24 mouse cellular contexts compared by ENCODE assay signal in genomic region chrX:73782227-73782626, GRCm38 (mm10). TPM values are rescaled to one million over a fixed set of nuclear protein-coding genes. Genes with fewer than 3 reads are reported as not detected.
DNase-seq lines count a peak whose midpoint lies in the region; ATAC-seq and TF ChIP-seq lines count a peak whose summit lies in the region.
"Had no signal": no experiment of that assay in that cellular context is flagged by ENCODE, and none has a peak within 500 bp of the region (broad histone marks: within the 10 kb centered on the region; RNA-seq: fewer than 3 reads in every experiment).

No protein-coding gene starts in this region.

- in situ Hi-C loops in CH12.LX (cut with MboI; ENCODE audit: low pct_ligation_motif_present, low pct_unique_long_range_greater_than_20kb, low sequenced_read_pairs): loop anchor here (25.0 kb wide), 1 partner anchor 605 kb away; the partner anchor contains the start of genes Fam3a and Ikbkg

- H3K79me2 ChIP-seq in CH12.LX (replicated peaks; ENCODE audit: control insufficient read depth, extremely low read depth, insufficient read depth, poor library complexity, severe bottlenecking): peaks cover 47% of the 10 kb centered on the region

- no peak for ATAC-seq in forebrain, embryonic 11.5 days (replicated peaks; ENCODE audit: low FRiP score)
- no peak for ATAC-seq in forebrain, postnatal 0 days
- ATAC-seq: forebrain, embryonic 14.5 days; hindbrain, embryonic 16.5 days; intestine, embryonic 15.5 days; Patski had no signal

- H3K9me3 ChIP-seq in forebrain, embryonic 11.5 days (ENCODE audit: control insufficient read depth, low read length): no peaks in the 10 kb centered on the region
- H3K9me3 ChIP-seq in forebrain, postnatal 0 days (ENCODE audit: low read length): no peaks in the 10 kb centered on the region
- no peaks in the 10 kb centered on the region for H3K9me3 ChIP-seq in CH12.LX (replicated peaks; ENCODE audit: low read length)
- H3K9me3 ChIP-seq: G1E; heart, embryonic 10.5 days; heart, embryonic 13.5 days; hindbrain, embryonic 13.5 days; intestine, embryonic 15.5 days had no signal

- TF ChIP-seq RAD21 in CH12.LX (IDR thresholded peaks at IDR 0.05; ENCODE audit: low read depth, low read length): no peak

- peak; percentile 53 for TF ChIP-seq EP300 in CH12.LX (IDR thresholded peaks at IDR 0.05; ENCODE audit: low read length)

- H3K27ac ChIP-seq in forebrain, embryonic 11.5 days (ENCODE audit: low read depth, low read length): no peak overlapping the region
- H3K27ac ChIP-seq in forebrain, postnatal 0 days (ENCODE audit: low read depth, low read length): no peak overlapping the region
- H3K27ac ChIP-seq in CH12.LX (ENCODE audit: insufficient read depth, low read depth): peak overlapping the region; percentile 54
- H3K27ac ChIP-seq in brown adipose tissue, adult 24 weeks (replicated peaks; ENCODE audit: low read depth, low read length): 0 out of 2 replicates have a peak overlapping the region, but pooled peaks have one; percentile 9
- no peak overlapping the region for H3K27ac ChIP-seq in layer of hippocampus, adult 2 months
- H3K27ac ChIP-seq: forebrain, embryonic 10.5 days; heart, adult 2 months; heart, embryonic 10.5 days; heart, embryonic 13.5 days; hindbrain, embryonic 13.5 days; intestine, embryonic 15.5 days had no signal

- no peak overlapping the region for H3K9ac ChIP-seq in forebrain, embryonic 11.5 days (ENCODE audit: low read length)
- H3K9ac ChIP-seq in forebrain, postnatal 0 days: no peak overlapping the region
- H3K9ac ChIP-seq in CH12.LX (ENCODE audit: insufficient read depth, low read depth): no peak overlapping the region
- H3K9ac ChIP-seq: heart, embryonic 13.5 days; hindbrain, embryonic 13.5 days; intestine, embryonic 15.5 days had no signal

- H3K4me3 ChIP-seq in forebrain, embryonic 11.5 days (ENCODE audit: low read depth, low read length): no peak overlapping the region
- H3K4me3 ChIP-seq in forebrain, postnatal 0 days (ENCODE audit: low read depth, low read length): no peak overlapping the region
- H3K4me3 ChIP-seq in CH12.LX (replicated peaks in 1 of 3; ENCODE audit: low read depth in 2 of 3, low read length in 2 of 3, poor library complexity in 1 of 3): no peak overlapping the region
- no peak overlapping the region for H3K4me3 ChIP-seq in brown adipose tissue, adult 24 weeks (ENCODE audit: insufficient read depth, low read depth, low read length)
- H3K4me3 ChIP-seq in layer of hippocampus, adult 2 months: no peak overlapping the region
- H3K4me3 ChIP-seq: forebrain, embryonic 10.5 days; heart, adult 2 months; heart, embryonic 10.5 days; heart, embryonic 13.5 days; hindbrain, embryonic 13.5 days; intestine, embryonic 15.5 days had no signal

- H3K36me3 ChIP-seq in forebrain, embryonic 11.5 days (ENCODE audit: control insufficient read depth, insufficient read depth, low read length): no peaks in the 10 kb centered on the region; the same call in 1 of the 2 replicates
- peaks cover 4% of the 10 kb centered on the region; the same call in 1 of the 2 replicates for H3K36me3 ChIP-seq in forebrain, postnatal 0 days (ENCODE audit: insufficient read depth)
- H3K36me3 ChIP-seq in CH12.LX (replicated peaks in 1 of 2; ENCODE audit: control insufficient read depth in 1 of 2, insufficient read depth in 1 of 2, low read length in 1 of 2): peaks cover 51 to 62% of the 10 kb centered on the region in 2 experiments
- H3K36me3 ChIP-seq: intestine, embryonic 15.5 days had no signal

- H3K27me3 ChIP-seq in forebrain, embryonic 11.5 days (ENCODE audit: control insufficient read depth, insufficient read depth, low read length): no peaks in the 10 kb centered on the region
- no peaks in the 10 kb centered on the region for H3K27me3 ChIP-seq in forebrain, postnatal 0 days (ENCODE audit: insufficient read depth, low read length)
- H3K27me3 ChIP-seq in CH12.LX (replicated peaks): no peaks in the 10 kb centered on the region
- H3K27me3 ChIP-seq: heart, embryonic 13.5 days; hindbrain, embryonic 13.5 days; intestine, embryonic 15.5 days; Patski had no signal

- H3K4me1 ChIP-seq in forebrain, embryonic 11.5 days (replicated peaks; ENCODE audit: control insufficient read depth, insufficient read depth, low read length): no peaks in the 10 kb centered on the region
- H3K4me1 ChIP-seq in forebrain, postnatal 0 days (ENCODE audit: insufficient read depth): peaks cover 14% of the 10 kb centered on the region; the same call in 1 of the 2 replicates
- H3K4me1 ChIP-seq in CH12.LX (ENCODE audit: control insufficient read depth in 1 of 2, insufficient read depth in 2 of 2): peaks cover 10 to 41% of the 10 kb centered on the region in 2 experiments
- peaks cover 2% of the 10 kb centered on the region; the same call in 1 of the 2 replicates for H3K4me1 ChIP-seq in brown adipose tissue, adult 24 weeks (ENCODE audit: control insufficient read depth, insufficient read depth, insufficient read length, low read length)
- H3K4me1 ChIP-seq: intestine, embryonic 15.5 days had no signal

- dilution Hi-C loops in CH12.LX (cut with MboI; ENCODE audit: extremely low pct_ligation_motif_present, extremely low pct_unique_long_range_greater_than_20kb, low sequenced_read_pairs): no loop called here

- DNase-seq in forebrain, embryonic 11.5 days (ENCODE audit: low spot score): peak; percentile 11
- no peak for DNase-seq in forebrain, postnatal 0 days
- no peak for DNase-seq in CH12.LX (ENCODE audit: extremely low read depth)
- DNase-seq in kidney, postnatal 10 days: no peak
- no peak for DNase-seq in layer of hippocampus, adult 2 months (ENCODE audit: low spot score in 2 of 2)
- DNase-seq: adrenal gland, postnatal 10 days; adrenal gland, postnatal 36 days; cerebellum, adult 18-20 months; cerebellum, adult 9-10 months; cerebellum, postnatal 14 days; gastrocnemius, postnatal 25 days; heart, adult 2 months; heart, postnatal 14 days had no signal

- no peak for TF ChIP-seq POLR2A in CH12.LX (IDR thresholded peaks at IDR 0.05; ENCODE audit: low read depth, low read length)

- 93% methylated on average over 3 of the region's 3 CpGs for WGBS in forebrain, embryonic 11.5 days
- 81% methylated on average over 3 of the region's 3 CpGs for WGBS in forebrain, postnatal 0 days

- H3K4me2 ChIP-seq in forebrain, embryonic 11.5 days (ENCODE audit: low read depth, low read length, severe bottlenecking): no peak overlapping the region
- no peak overlapping the region for H3K4me2 ChIP-seq in forebrain, postnatal 0 days (ENCODE audit: low read depth)
- H3K4me2 ChIP-seq in CH12.LX (ENCODE audit: insufficient read depth, low read depth, poor library complexity, severe bottlenecking): peak overlapping the region; percentile 44; the same call in 1 of the 2 replicates
- H3K4me2 ChIP-seq: heart, embryonic 13.5 days; hindbrain, embryonic 13.5 days; intestine, embryonic 15.5 days had no signal

- no peak for TF ChIP-seq CTCF in forebrain, postnatal 0 days (IDR thresholded peaks at IDR 0.05; ENCODE audit: low read depth)
- TF ChIP-seq CTCF in CH12.LX (conservative IDR thresholded peaks at IDR 0.05 in 1 of 2, IDR thresholded peaks at IDR 0.05 in 1 of 2; ENCODE audit: low read depth in 2 of 2, low read length in 2 of 2): no peak
- TF ChIP-seq CTCF in layer of hippocampus, adult 2 months (conservative IDR thresholded peaks at IDR 0.05): no peak

RNA-seq across cellular contexts. Expression of gene Idh3g, which starts 4.5 kb away (rescaled TPM):
- 170 and 190 TPM in 2 replicates for polyA plus RNA-seq in forebrain, embryonic 11.5 days (2014; fragmentation: Nextera tagmentation; extraction: Ambion mirVana)
- total RNA-seq in forebrain, postnatal 0 days (2014; rRNA removed): 177 and 186 TPM in 2 replicates
- polyA plus RNA-seq in forebrain, postnatal 0 days (2015; fragmentation: Nextera tagmentation; extraction: Ambion mirVana): 208 and 213 TPM in 2 replicates
- total RNA-seq in CH12.LX (2012; rRNA removed) (191 and 219 TPM in 2 replicates), CH12.LX (2014; rRNA removed) (225 and 237 TPM in 2 replicates)
- polyA plus RNA-seq in CH12.LX (2012; ENCODE audit: insufficient read length, low read depth): 191 and 209 TPM in 2 replicates
- 1,669 and 1,851 TPM in 2 replicates for polyA plus RNA-seq in brown adipose tissue, adult 24 weeks (2012; ENCODE audit: insufficient read depth, insufficient read length, missing spikeins)
- total RNA-seq in layer of hippocampus, adult 2 months (2021): 100 to 1,000 TPM; 207 to 209 TPM

RNA-seq across cellular contexts. Expression of gene Ssr4, which starts 4.6 kb away (rescaled TPM):
- 109 and 120 TPM in 2 replicates for polyA plus RNA-seq in forebrain, embryonic 11.5 days (2014; fragmentation: Nextera tagmentation; extraction: Ambion mirVana)
- 107 and 169 TPM in 2 replicates for total RNA-seq in forebrain, postnatal 0 days (2014; rRNA removed)
- 167 and 186 TPM in 2 replicates for polyA plus RNA-seq in forebrain, postnatal 0 days (2015; fragmentation: Nextera tagmentation; extraction: Ambion mirVana)
- total RNA-seq in CH12.LX (2012; rRNA removed) (281 and 350 TPM in 2 replicates), CH12.LX (2014; rRNA removed) (389 and 428 TPM in 2 replicates)
- polyA plus RNA-seq in CH12.LX (2012; ENCODE audit: insufficient read length, low read depth): 260 and 291 TPM in 2 replicates
- 189 and 210 TPM in 2 replicates for polyA plus RNA-seq in brown adipose tissue, adult 24 weeks (2012; ENCODE audit: insufficient read depth, insufficient read length, missing spikeins)
- total RNA-seq in layer of hippocampus, adult 2 months (2021): 10 to 100 TPM; 89.1 to 94.1 TPM

RNA-seq across cellular contexts. Expression of gene Srpk3, which starts 8.0 kb away (rescaled TPM):
- 1.1 and 1.8 TPM in 2 replicates for polyA plus RNA-seq in forebrain, embryonic 11.5 days (2014; fragmentation: Nextera tagmentation; extraction: Ambion mirVana)
- total RNA-seq in forebrain, postnatal 0 days (2014; rRNA removed): 0.14 and 0.62 TPM in 2 replicates
- 0.91 and 0.99 TPM in 2 replicates for polyA plus RNA-seq in forebrain, postnatal 0 days (2015; fragmentation: Nextera tagmentation; extraction: Ambion mirVana)
- total RNA-seq in CH12.LX (2012; rRNA removed): 55.2 and 67.5 TPM in 2 replicates
- total RNA-seq in CH12.LX (2014; rRNA removed): 42.7 and 45.7 TPM in 2 replicates
- polyA plus RNA-seq in CH12.LX (2012; ENCODE audit: insufficient read length, low read depth): 46.1 and 52.3 TPM in 2 replicates
- 0.71 TPM in 1 of 2 replicates, not detected in the other for polyA plus RNA-seq in brown adipose tissue, adult 24 weeks (2012; ENCODE audit: insufficient read depth, insufficient read length, missing spikeins)
- total RNA-seq in layer of hippocampus, adult 2 months (2021): 1 to 10 TPM; 3.9 to 4.3 TPM
- total RNA-seq: hematopoietic stem cell, adult 5-6 weeks had no signal
- polyA plus RNA-seq: G1E had no signal

RNA-seq across cellular contexts. Expression of gene Plxnb3, which starts 25.3 kb away (rescaled TPM):
- 0.07 and 0.11 TPM in 2 replicates for polyA plus RNA-seq in forebrain, embryonic 11.5 days (2014; fragmentation: Nextera tagmentation; extraction: Ambion mirVana)
- 0.62 and 1.6 TPM in 2 replicates for total RNA-seq in forebrain, postnatal 0 days (2014; rRNA removed)
- polyA plus RNA-seq in forebrain, postnatal 0 days (2015; fragmentation: Nextera tagmentation; extraction: Ambion mirVana): 0.29 and 0.45 TPM in 2 replicates
- total RNA-seq in CH12.LX (2012; rRNA removed): 0.42 and 0.59 TPM in 2 replicates
- 0.24 and 0.28 TPM in 2 replicates for total RNA-seq in CH12.LX (2014; rRNA removed)
- 0.60 and 0.76 TPM in 2 replicates for polyA plus RNA-seq in CH12.LX (2012; ENCODE audit: insufficient read length, low read depth)
- polyA plus RNA-seq in brown adipose tissue, adult 24 weeks (2012; ENCODE audit: insufficient read depth, insufficient read length, missing spikeins): 0.33 and 0.55 TPM in 2 replicates
- total RNA-seq in layer of hippocampus, adult 2 months (2021): 10 to 100 TPM; 11.2 to 12.1 TPM
- total RNA-seq: hematopoietic stem cell, adult 5-6 weeks had no signal
- polyA plus RNA-seq: forebrain, embryonic 10.5 days had no signal

RNA-seq across cellular contexts. Expression of gene Pdzd4, which starts 42.5 kb away (rescaled TPM):
- polyA plus RNA-seq in forebrain, embryonic 11.5 days (2014; fragmentation: Nextera tagmentation; extraction: Ambion mirVana): 1.3 and 1.9 TPM in 2 replicates
- total RNA-seq in forebrain, postnatal 0 days (2014; rRNA removed): 239 and 252 TPM in 2 replicates
- polyA plus RNA-seq in forebrain, postnatal 0 days (2015; fragmentation: Nextera tagmentation; extraction: Ambion mirVana): 3.4 and 4.0 TPM in 2 replicates
- total RNA-seq in CH12.LX (2012; rRNA removed): 0.42 and 0.72 TPM in 2 replicates
- total RNA-seq in CH12.LX (2014; rRNA removed): 0.30 and 0.32 TPM in 2 replicates
- 0.85 and 1.1 TPM in 2 replicates for polyA plus RNA-seq in CH12.LX (2012; ENCODE audit: insufficient read length, low read depth)
- polyA plus RNA-seq in brown adipose tissue, adult 24 weeks (2012; ENCODE audit: insufficient read depth, insufficient read length, missing spikeins): 0.36 and 0.58 TPM in 2 replicates
- 100 to 1,000 TPM in 1 of 2 experiments, 10 to 100 TPM in 1; 93.3 to 107 TPM for total RNA-seq in layer of hippocampus, adult 2 months (2021)

Comparison
In these comparisons a context has a peak if more than half of its experiments do, and no peak if none do; other contexts are left out.
1. H3K27ac ChIP-seq: peak in CH12.LX (single experiment) and brown adipose tissue, adult 24 weeks (single experiment); none in forebrain, embryonic 11.5 days (single experiment), forebrain, postnatal 0 days (single experiment) and layer of hippocampus, adult 2 months (single experiment).
2. RNA of gene Srpk3, which starts 8.0 kb away (polyA plus RNA-seq): 46.1 to 52.3 TPM in CH12.LX; 1.1 to 1.8 TPM in forebrain, embryonic 11.5 days, 0.91 to 0.99 TPM in forebrain, postnatal 0 days and 0.71 TPM in brown adipose tissue, adult 24 weeks; every median in the first group is over 10 times any median in the second.